Mouse (Mus musculus) splenic B cell, adult 2 months (primary cell): Measurements from ENCODE around the gene Lrrn4cl.

Source experiments
- DNase-seq: peaks from one replicate; pipeline ENCODE4 v3.0.0-alpha.2; 2011; ENCODE audit warnings: low read depth, low spot score
- H3K27me3 ChIP-seq: 2 replicates; pipeline ENCODE4 v1.6.1; 2012; ENCODE audit warnings: mild to moderate bottlenecking, low read length, moderate library complexity, mixed read lengths; ENCODE audit not compliant: control insufficient read depth, poor library complexity, insufficient read depth, severe bottlenecking
- H3K36me3 ChIP-seq: 2 replicates; pipeline ENCODE4 v1.6.1; 2012; ENCODE audit warnings: mild to moderate bottlenecking, low read length, moderate library complexity, mixed read lengths; ENCODE audit not compliant: control insufficient read depth, poor library complexity, insufficient read depth, severe bottlenecking

The Lrrn4cl gene

DNA sequence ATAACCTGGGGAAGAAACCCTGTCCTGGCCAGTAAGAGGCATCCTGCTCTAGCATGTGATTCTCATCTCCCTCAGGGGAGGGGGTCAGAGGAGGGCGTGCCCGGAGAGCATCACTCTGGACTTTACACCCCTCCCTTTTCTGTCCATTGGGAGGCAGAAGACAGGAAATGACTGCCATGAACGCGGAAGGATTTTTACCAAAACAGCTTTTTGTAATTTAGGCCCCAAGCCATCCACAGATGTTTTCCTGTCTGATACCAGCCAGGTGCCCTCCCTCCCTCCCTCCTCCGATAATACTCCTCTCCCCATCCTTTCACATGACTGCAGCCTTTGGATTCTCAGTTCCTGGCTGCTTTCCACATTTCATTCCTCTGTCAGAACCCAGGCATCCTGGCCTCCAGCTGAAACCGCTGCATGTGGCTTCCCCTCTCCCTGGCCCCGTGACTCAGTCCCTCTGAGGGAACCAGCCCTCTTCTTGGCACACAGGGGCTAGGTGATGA lies at the start of gene Lrrn4cl:
Gene Lrrn4cl, plus strand, starts transcription at position 367 of the 500 bp plus-strand sequence.
- no peak for DNase-seq
- Histone ChIP-seq H3K36me3 (no peaks in the 10 kb centered on the region; the same call in none of the 2 replicates), H3K27me3 (no peaks in the 10 kb centered on the region)

DNA sequence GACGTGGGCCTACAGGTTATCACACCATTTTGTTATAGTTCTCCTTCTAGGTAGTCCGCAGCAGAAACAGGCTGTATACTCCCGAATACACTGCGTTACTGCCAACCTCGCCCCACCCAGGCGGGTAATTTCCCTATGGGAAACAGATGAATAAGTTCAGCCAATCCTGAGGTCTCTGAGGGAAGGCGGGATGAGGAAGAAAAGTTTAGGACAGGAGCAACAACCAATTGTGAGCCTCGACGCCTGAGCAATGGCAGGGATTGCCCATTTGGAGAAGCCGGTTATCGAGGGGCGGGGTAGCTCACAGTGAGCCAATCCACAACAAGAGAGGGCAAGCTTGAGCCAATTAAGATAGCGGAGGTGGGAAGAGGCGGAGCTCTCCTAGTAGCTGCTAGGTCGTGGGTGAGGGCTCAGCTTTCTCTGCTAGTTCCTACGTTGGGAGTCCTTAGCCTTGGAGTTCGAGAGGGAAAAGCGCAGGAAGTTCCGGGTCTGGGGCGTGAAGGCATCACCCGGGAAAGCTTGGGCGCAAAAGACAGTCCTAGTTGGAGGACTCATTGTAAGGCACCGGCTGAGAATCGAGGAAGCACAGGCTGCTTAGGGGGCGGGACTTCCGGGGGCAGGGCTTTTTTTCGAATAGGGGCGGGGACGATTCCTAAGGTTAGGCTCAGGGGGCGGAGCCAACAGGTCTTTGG lies 48.3 kb upstream of the Lrrn4cl start, which contains the start of gene Zbtb3:
Gene Zbtb3, plus strand, starts transcription at position 426 of the 692 bp plus-strand sequence.
- Histone ChIP-seq H3K36me3 (0 out of 2 replicates have a peak, but pooled peaks cover under 1% of the 10 kb centered on the region), H3K27me3 (no peaks in the 10 kb centered on the region)
- DNase-seq, result peak; percentile 97

DNA sequence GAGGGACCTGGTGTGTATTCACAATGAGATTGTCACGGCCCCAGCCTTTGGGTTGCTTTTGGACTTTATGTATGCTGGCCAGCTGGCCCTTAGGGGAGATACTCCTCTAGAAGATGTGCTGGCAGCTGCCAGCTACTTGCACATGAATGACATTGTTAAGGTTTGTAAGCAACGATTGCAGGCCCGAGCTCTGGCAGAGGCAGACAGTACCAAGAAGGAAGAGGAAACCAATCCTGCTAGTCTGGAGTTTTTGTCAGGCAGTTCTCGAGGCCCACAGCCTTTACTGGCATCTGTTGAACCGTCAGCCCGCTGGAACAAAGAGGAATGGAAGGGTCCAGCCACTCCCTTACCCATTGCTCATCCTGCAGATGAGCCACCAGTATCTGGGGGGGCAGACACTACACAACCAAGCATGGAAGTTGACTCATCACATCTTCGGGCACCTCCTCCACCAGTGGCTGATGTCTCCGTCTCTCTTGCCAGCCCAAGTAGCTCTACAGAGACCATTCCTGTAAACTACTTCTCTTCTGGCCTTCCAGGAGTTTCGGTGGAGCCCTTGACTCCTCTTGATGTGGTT lies 47.3 kb upstream of the Lrrn4cl start:
- no peak for DNase-seq
- Histone ChIP-seq H3K36me3 (no peaks in the 10 kb centered on the region), H3K27me3 (no peaks in the 10 kb centered on the region)

DNA sequence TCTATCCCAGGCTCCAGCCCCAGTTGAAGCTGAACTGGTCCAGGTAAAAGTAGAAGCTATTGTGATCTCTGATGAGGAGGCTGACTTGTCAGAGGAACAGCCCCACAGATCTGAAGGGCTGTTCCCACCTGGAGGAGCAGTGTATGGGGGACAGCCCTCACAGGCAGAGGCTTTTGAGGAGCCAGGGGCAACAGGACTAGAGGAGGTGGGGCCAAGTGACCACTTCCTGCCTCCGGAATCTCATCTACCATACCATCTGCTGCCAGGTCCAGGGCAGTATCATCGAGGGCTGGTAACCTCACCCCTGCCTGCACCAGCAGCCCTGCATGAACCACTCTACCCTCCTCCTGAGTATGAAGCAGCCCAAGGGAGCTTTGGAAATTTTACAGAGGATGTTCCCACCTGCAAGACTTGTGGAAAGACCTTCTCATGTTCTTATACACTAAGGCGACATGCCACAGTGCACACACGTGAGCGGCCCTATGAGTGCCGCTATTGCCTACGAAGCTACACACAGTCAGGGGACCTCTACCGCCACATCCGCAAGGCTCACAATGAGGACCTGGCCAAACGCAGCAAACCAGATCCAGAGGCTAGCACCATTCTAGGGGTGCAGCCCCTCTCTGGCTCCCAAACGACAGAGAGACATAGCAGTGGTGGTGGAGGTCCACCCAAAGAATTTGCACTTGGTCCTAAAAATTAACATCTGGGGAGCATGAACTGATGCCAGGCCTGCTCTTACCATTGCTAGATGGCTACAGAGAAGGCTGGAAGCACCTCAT lies 46.5 kb upstream of the Lrrn4cl start:
- no peak for DNase-seq
- H3K27me3 ChIP-seq, result no peaks in the 10 kb centered on the region
- H3K36me3 ChIP-seq, result no peaks in the 10 kb centered on the region

DNA sequence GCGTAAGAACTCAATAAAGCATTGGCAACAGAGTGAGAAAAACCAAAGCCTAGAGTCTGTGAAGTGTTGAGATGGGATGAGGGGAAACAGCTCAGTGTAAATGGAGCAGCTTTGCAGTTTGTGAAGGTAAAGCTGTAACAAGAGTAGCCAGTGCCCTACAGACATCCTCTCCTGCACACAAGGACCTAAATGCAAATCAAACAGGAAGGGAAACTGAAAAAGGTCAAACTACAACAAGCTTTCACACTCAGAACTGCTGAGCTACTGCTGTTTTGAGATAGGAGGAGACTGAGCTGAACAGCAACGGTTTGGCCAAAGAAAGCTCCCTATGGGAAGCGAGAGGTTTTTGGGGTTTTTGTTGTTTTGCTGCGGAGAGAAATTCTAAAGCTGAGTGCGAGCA lies 43.8 kb upstream of the Lrrn4cl start:
- H3K27me3 ChIP-seq, result no peaks in the 10 kb centered on the region
- DNase-seq, result peak; percentile 65
- peaks cover 3% of the 10 kb centered on the region for H3K36me3 ChIP-seq

DNA sequence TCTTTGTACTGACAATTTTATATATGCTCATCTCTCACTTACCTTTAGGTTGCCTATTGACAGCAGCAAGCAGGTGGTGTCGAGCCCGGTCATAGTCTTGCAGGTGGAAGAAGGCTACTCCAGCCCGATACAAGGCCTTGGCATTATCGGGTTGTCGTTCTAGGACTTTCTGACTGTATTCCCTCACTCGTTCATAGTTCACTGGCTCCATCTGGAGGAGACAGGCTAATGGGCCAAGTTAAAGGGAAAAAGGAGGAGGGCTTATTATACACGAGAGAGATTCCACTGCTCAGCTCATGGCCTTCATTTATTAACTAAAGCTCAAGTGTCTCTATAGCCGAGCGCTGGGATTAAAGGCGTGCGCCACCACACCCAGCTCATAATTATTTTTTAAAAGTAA lies 34.8 kb upstream of the Lrrn4cl start:
- no peak for DNase-seq
- peaks cover 12% of the 10 kb centered on the region; the same call in 1 of the 2 replicates for H3K36me3 ChIP-seq
- H3K27me3 ChIP-seq, result no peaks in the 10 kb centered on the region

DNA sequence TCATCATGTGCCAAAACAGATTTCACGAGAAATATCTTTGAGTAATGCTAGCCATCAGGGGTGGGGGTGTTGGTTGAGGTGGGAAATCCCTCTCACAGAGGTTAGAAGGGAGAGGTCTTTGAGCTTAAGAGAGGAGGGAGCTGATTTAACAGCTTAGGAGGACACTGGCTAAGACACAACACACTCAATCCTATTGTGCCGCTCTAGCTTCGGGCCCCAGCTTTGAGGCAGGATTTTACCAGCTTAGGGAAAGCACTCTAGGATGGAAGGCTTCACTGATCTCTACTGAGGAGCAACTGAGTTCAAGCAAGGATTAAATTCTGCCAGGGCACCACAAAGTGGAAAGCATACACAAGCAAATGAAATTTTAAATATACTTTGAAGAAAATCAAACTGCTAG lies 33.6 kb upstream of the Lrrn4cl start:
- H3K36me3 ChIP-seq, result peaks cover 12% of the 10 kb centered on the region; the same call in 1 of the 2 replicates
- no peak for DNase-seq
- no peaks in the 10 kb centered on the region for H3K27me3 ChIP-seq

DNA sequence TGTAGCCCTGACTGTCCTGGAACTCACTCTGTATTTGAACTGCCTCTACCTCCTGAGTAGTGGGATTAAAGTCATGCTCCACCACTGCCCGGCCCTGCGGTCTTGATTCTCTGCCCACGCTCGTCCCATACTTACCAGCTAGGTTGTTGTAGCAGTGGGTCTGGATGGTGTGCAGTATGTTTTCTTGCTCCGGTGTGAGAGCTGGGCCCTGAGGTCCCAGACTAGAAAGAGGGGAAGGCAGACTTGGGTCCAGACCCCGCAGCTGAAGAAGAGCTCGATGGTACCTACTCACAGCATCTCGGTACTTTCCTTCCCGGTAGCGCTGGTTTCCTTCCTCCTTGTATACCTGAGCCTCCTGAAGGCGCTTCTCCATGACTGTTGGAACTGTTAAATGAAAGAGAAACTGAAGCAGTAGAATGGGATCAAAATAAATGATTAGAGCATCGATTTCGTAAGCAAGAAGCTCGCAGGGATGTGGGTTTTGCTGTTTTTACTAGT lies 32.2 kb upstream of the Lrrn4cl start:
- Histone ChIP-seq H3K36me3 (peaks cover 6% of the 10 kb centered on the region), H3K27me3 (no peaks in the 10 kb centered on the region)
- no peak for DNase-seq

DNA sequence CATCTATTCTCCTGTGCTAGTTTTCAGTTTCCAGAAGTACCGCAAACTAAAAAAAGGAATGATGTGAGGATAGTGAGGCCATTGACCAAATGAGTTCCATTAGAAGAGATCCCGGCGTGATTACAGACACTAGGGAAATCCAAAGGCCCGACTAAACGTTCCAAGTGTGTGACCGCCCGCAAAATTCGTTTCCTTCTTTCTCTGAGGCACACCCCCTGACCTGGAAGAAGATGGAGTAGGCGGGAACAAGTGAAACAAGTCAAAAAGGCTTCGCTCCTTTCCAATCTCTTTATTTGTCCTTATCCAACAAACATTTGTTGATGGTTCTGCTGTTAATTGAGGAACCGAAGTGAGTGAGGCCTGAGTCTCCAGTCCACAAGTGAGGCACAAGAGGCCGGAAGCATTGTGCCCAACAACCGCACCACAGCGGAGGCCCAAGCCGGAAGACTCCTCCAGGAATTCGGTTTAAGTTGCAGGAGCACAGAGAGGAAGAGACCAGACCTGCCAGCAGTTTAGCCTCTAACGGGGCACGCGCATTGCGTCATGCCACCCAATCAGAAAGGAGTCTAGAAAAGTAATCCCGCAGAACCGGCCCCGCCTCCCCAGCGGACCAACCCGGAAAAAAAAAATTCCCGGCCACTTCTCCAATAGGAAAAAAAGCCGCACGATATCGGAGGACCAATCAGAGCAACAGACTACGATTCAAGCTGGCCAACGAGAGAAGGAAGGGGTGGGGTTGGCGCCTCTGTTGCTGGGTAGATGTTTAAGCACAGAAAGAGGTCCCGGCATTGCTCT lies 31.6 kb upstream of the Lrrn4cl start, which contains the start of gene Ttc9c:
Gene Ttc9c, minus strand, starts transcription at position 533 of the 795 bp plus-strand sequence.
- Histone ChIP-seq H3K27me3 (no peaks in the 10 kb centered on the region), H3K36me3 (peaks cover 7% of the 10 kb centered on the region)
- DNase-seq, result peak; percentile 95

DNA sequence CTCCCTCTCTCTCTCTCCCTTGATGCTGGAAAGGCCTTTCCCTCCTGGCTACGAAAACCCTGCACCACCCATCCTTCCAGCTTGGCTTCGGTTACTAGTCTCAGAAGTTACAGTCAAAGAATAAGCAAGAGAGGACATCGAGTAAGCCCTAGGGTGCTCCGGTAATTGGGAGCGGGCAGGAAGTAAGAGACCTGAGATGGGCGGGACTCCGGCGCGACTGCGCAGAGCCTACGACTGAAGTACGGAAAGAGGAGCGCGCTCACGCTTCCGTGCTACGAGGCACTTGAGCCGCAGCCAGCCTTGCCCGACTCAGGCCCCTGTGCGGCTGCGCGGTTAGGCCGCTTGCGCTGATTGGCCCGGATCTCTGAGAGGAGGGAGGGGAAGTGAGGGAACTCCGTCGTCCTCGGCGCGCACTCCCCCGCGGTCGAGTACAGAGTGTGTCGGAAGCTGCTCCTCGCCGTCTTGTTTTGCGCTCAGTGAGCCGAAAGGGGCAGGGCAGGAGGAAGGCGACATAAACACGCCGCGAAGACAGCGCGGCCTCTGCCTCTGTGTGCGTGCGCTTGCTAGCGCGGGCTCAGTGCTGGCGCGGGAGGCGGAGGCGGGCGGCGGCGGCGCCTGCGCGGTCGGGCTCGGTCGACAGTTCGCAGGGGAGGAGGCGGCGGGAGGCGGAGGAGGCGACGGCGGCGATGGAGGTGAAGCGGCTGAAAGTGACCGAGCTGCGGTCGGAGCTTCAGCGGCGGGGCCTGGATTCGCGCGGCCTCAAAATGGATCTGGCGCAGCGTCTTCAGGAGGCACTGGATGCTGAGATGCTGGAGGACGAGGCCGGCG lies 30.8 kb upstream of the Lrrn4cl start, which contains the start of gene Hnrnpul2:
Gene Hnrnpul2, plus strand, starts transcription at position 415 of the 828 bp plus-strand sequence.
- peak; percentile 100 for DNase-seq
- Histone ChIP-seq H3K27me3 (no peaks in the 10 kb centered on the region), H3K36me3 (peaks cover 13% of the 10 kb centered on the region)

DNA sequence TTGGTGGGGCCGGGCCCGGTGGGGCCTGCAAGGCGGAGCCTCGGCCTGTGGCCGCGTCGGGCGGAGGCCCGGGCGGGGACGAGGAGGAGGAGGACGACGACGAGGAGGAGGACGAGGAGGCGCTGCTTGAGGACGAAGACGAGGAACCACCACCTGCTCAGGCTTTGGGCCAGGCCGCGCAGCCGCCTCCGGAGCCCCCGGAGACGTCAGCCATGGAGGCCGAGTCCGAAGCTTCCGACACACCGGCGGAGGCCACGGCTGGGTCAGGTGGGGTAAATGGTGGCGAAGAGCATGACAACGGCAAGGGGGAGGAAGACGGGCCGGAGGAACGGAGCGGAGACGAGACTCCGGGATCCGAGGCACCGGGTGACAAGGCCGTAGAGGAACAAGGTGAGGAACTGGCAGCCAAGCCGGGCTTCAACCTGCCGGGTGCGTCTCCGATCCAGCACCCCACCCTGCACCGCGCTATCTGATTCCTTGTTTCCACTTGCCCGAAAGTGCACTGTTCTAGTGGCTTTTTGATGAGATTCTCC lies 30.1 kb upstream of the Lrrn4cl start:
- H3K36me3 ChIP-seq, result peaks cover 18% of the 10 kb centered on the region
- DNase-seq, result no peak
- H3K27me3 ChIP-seq, result no peaks in the 10 kb centered on the region

DNA sequence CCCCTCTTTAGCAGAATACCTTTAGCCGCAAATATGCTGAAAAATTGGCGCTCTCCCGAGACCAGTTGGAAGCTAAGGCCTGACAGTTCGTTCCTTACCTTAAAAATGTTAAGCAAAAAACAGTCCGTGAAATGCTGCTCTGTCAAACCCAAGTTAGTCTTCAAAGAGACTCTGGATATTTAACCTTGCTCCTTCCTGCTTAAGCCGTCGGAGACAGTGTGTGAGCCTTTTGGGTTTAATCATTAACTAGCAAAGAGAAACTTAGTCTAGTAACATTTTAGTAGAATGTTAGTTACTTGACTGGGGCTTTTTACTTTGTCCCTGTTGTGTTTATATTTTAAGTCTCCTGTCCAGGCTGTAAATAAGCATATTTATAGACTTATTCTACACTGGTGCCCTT lies 29.4 kb upstream of the Lrrn4cl start:
- Histone ChIP-seq H3K27me3 (no peaks in the 10 kb centered on the region), H3K36me3 (peaks cover 19% of the 10 kb centered on the region)
- DNase-seq, result no peak

DNA sequence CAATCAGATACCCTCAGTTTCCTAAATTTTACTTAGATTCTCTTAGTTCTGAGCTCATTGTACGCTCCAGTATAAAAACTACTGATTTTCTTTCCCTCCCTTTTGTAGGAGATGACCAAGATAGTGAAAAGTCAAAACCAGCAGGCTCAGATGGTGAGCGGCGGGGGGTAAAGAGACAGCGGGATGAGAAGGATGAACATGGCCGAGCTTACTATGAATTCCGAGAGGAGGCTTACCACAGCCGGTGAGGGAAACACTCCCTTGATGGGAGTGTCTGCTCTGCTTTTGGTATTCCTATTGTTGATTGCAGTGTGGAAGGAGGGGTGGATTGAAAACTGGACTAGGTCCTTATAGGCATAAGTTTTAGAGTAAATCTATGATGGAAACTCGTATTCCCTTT lies 27.9 kb upstream of the Lrrn4cl start:
- peaks cover 25% of the 10 kb centered on the region for H3K36me3 ChIP-seq
- no peaks in the 10 kb centered on the region for H3K27me3 ChIP-seq
- no peak for DNase-seq
